Mouse (Mus musculus): Measurements from ENCODE around the gene Notch2. TPM values are rescaled to one million over a fixed set of nuclear protein-coding genes. Genes with fewer than 3 reads are reported as not detected.

Notch2 gene
- polyA plus RNA-seq, 1 experiment: 15.6 TPM

DNA sequence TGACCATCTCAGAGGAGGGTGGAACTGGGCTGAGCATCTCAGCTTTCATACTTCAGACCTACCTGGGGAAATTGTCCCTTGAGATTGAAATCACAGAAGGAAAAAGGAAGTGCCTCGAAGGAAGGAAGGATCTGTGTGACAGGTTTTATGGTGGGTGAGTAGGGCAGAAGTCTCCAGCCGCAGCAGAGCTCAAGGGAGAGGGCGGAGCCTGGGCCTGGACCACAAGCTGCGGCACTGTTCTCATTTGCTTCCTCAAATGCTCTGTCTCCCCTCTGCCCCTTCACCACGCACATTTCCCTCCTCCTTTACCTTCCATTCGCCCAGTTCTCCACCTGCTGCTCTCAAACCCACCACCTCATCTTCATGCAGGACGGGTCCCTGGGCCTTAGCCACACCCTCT is 42.2 kb upstream of the Notch2 start:
- no peaks in the 10 kb centered on the region for H3K79me3 ChIP-seq (ENCODE audit: low read depth)
- no peaks in the 10 kb centered on the region for H3K36me3 ChIP-seq (ENCODE audit: control insufficient read depth, insufficient read depth)
- no peak overlapping the region for H3K4me3 ChIP-seq (ENCODE audit: insufficient read depth, poor library complexity, severe bottlenecking)
- H3ac ChIP-seq (ENCODE audit: control insufficient read depth, insufficient read length, low read depth): no peak overlapping the region
- TF ChIP-seq USF1 (IDR thresholded peaks at IDR 0.05; ENCODE audit: low read depth) (no peak), MYOD1 (IDR thresholded peaks at IDR 0.05; ENCODE audit: control insufficient read depth, insufficient read length, low read depth) (no peak), CTCF (IDR thresholded peaks at IDR 0.05; ENCODE audit: control insufficient read depth, insufficient read depth, insufficient read length) (no peak), MYOG (IDR thresholded peaks at IDR 0.05; ENCODE audit: control insufficient read depth, extremely low read depth, insufficient read length) (no peak), MAX (IDR thresholded peaks at IDR 0.05) (no peak), FOSL1 (IDR thresholded peaks at IDR 0.05; ENCODE audit: insufficient read depth, low read length, poor library complexity, severe bottlenecking) (no peak), CEBPB (IDR thresholded peaks at IDR 0.05; ENCODE audit: low read depth) (no peak)
- H3K27me3 ChIP-seq (ENCODE audit: control insufficient read depth, insufficient read depth, insufficient read length): no peaks in the 10 kb centered on the region
- no peaks in the 10 kb centered on the region for H3K79me2 ChIP-seq (ENCODE audit: control insufficient read depth, insufficient read depth)

DNA sequence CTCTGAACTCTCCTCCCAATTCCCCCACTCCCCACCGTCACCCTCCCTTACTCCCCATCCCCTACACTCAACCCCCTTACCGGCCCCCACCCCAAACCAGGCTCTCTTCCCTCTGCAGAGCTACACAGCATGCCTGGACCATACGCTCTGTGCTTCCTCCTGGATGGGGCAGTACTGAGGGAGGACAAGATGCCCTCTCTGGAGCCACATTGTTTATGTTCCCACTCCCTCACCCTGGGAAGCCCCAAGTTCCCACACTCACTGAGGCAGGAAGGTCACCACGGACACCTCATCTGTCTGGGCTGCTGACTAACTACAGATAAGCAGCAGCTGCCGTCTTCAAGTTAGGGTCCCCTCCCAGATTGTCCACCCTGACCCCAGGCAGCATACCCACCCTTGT is 41.1 kb upstream of the Notch2 start:
- no peak overlapping the region for H3ac ChIP-seq (ENCODE audit: control insufficient read depth, insufficient read length, low read depth)
- H3K36me3 ChIP-seq (ENCODE audit: control insufficient read depth, insufficient read depth): no peaks in the 10 kb centered on the region
- no peak overlapping the region for H3K4me3 ChIP-seq (ENCODE audit: insufficient read depth, poor library complexity, severe bottlenecking)
- H3K79me3 ChIP-seq (ENCODE audit: low read depth): no peaks in the 10 kb centered on the region
- no peaks in the 10 kb centered on the region for H3K27me3 ChIP-seq (ENCODE audit: control insufficient read depth, insufficient read depth, insufficient read length)
- no peak for TF ChIP-seq CTCF (IDR thresholded peaks at IDR 0.05; ENCODE audit: control insufficient read depth, insufficient read depth, insufficient read length)
- no peak for TF ChIP-seq MYOG (IDR thresholded peaks at IDR 0.05; ENCODE audit: control insufficient read depth, extremely low read depth, insufficient read length)
- no peak for TF ChIP-seq CEBPB (IDR thresholded peaks at IDR 0.05; ENCODE audit: low read depth)
- TF ChIP-seq USF1 (IDR thresholded peaks at IDR 0.05; ENCODE audit: low read depth): no peak
- TF ChIP-seq FOSL1 (IDR thresholded peaks at IDR 0.05; ENCODE audit: insufficient read depth, low read length, poor library complexity, severe bottlenecking): no peak
- TF ChIP-seq MYOD1 (IDR thresholded peaks at IDR 0.05; ENCODE audit: control insufficient read depth, insufficient read length, low read depth): no peak
- no peak for TF ChIP-seq MAX (IDR thresholded peaks at IDR 0.05)
- no peaks in the 10 kb centered on the region for H3K79me2 ChIP-seq (ENCODE audit: control insufficient read depth, insufficient read depth)

DNA sequence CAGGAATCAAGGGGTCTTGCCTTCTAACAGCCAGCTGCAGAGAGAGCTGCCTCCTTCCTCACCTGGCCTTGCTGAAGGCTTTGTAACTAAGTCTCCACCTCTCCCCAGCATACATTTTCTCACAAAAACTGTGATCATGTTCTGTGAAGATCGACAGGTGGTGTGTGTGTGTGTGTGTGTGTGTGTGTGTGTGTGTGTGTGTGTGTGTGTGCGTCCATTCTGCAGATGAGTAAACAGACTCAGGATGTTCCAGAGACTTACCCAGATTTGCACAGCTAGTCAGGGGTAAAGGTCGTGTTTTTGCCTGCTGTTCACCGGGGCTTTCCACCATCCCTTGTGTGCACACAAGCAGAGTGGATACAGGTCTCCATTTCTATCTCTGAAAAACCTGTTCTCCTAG is 40.6 kb upstream of the Notch2 start:
- Histone ChIP-seq H3K79me2 (ENCODE audit: control insufficient read depth, insufficient read depth) (no peaks in the 10 kb centered on the region), H3K36me3 (ENCODE audit: control insufficient read depth, insufficient read depth) (no peaks in the 10 kb centered on the region), H3K27me3 (ENCODE audit: control insufficient read depth, insufficient read depth, insufficient read length) (no peaks in the 10 kb centered on the region), H3ac (ENCODE audit: control insufficient read depth, insufficient read length, low read depth) (no peak overlapping the region), H3K79me3 (ENCODE audit: low read depth) (no peaks in the 10 kb centered on the region), H3K4me3 (ENCODE audit: insufficient read depth, poor library complexity, severe bottlenecking) (no peak overlapping the region)
- no peak for TF ChIP-seq CTCF (IDR thresholded peaks at IDR 0.05; ENCODE audit: control insufficient read depth, insufficient read depth, insufficient read length)
- TF ChIP-seq FOSL1 (IDR thresholded peaks at IDR 0.05; ENCODE audit: insufficient read depth, low read length, poor library complexity, severe bottlenecking): no peak
- no peak for TF ChIP-seq CEBPB (IDR thresholded peaks at IDR 0.05; ENCODE audit: low read depth)
- TF ChIP-seq MAX (IDR thresholded peaks at IDR 0.05): no peak
- TF ChIP-seq MYOG (IDR thresholded peaks at IDR 0.05; ENCODE audit: control insufficient read depth, extremely low read depth, insufficient read length): no peak

DNA sequence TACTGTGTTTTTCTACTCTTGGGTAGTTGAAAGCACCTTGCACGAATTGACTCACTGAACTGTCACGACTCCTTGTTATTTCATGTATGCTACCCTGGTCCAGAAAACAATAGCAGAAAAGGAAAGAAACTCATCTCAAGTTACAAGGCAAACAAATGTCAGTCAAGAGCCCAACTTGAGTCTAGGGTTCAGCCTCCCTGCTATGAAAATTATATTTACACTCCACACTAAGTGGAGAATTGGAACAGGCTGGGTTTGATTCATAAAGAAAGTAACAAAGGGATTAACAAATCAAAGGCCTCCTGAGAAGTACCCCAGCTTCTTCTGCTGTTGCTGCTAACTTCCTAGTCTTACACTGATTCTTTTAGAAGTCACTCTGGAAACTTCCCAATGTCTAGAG is 40.0 kb upstream of the Notch2 start:
- Histone ChIP-seq H3K4me3 (ENCODE audit: insufficient read depth, poor library complexity, severe bottlenecking) (no peak overlapping the region), H3K79me3 (ENCODE audit: low read depth) (no peaks in the 10 kb centered on the region), H3K27me3 (ENCODE audit: control insufficient read depth, insufficient read depth, insufficient read length) (no peaks in the 10 kb centered on the region), H3K36me3 (ENCODE audit: control insufficient read depth, insufficient read depth) (no peaks in the 10 kb centered on the region), H3K79me2 (ENCODE audit: control insufficient read depth, insufficient read depth) (no peaks in the 10 kb centered on the region), H3ac (ENCODE audit: control insufficient read depth, insufficient read length, low read depth) (no peak overlapping the region)
- TF ChIP-seq CTCF (IDR thresholded peaks at IDR 0.05; ENCODE audit: control insufficient read depth, insufficient read depth, insufficient read length) (no peak), MAX (IDR thresholded peaks at IDR 0.05) (no peak), CEBPB (IDR thresholded peaks at IDR 0.05; ENCODE audit: low read depth) (no peak), FOSL1 (IDR thresholded peaks at IDR 0.05; ENCODE audit: insufficient read depth, low read length, poor library complexity, severe bottlenecking) (no peak), MYOD1 (IDR thresholded peaks at IDR 0.05; ENCODE audit: control insufficient read depth, insufficient read length, low read depth) (no peak), USF1 (IDR thresholded peaks at IDR 0.05; ENCODE audit: low read depth) (no peak)

DNA sequence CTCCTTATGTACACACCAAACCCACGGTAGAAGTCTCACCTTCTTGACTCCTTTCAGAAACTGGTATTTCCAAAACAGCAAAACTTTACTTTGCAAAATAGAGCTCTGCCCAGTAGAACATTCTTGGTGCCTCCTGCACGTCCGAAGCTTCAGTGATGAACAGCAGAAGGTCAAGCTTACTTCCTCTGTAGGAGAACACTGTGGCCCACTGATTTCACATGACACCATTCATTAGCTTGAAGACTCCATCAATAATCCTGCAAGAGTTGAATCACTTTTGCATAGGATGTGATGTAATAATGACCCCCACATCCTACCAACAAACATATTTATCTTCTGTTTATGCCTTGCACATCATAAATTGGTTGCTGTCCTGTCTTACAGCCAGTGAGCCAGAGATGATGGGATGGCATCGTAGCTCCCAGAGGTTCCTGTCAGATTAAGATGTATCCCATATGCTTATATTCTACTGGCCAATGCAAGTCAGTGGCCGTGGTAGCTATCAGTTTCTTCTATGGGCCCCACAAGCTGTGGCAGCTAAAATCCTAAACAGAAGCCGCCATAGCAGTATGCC is 39.0 kb upstream of the Notch2 start:
- no peak overlapping the region for H3ac ChIP-seq (ENCODE audit: control insufficient read depth, insufficient read length, low read depth)
- H3K4me3 ChIP-seq (ENCODE audit: insufficient read depth, poor library complexity, severe bottlenecking): no peak overlapping the region
- H3K79me3 ChIP-seq (ENCODE audit: low read depth): no peaks in the 10 kb centered on the region
- TF ChIP-seq MYOG (IDR thresholded peaks at IDR 0.05; ENCODE audit: control insufficient read depth, extremely low read depth, insufficient read length): no peak
- TF ChIP-seq FOSL1 (IDR thresholded peaks at IDR 0.05; ENCODE audit: insufficient read depth, low read length, poor library complexity, severe bottlenecking): no peak
- TF ChIP-seq CTCF (IDR thresholded peaks at IDR 0.05; ENCODE audit: control insufficient read depth, insufficient read depth, insufficient read length): no peak
- no peak for TF ChIP-seq MAX (IDR thresholded peaks at IDR 0.05)
- no peaks in the 10 kb centered on the region for H3K36me3 ChIP-seq (ENCODE audit: control insufficient read depth, insufficient read depth)
- H3K79me2 ChIP-seq (ENCODE audit: control insufficient read depth, insufficient read depth): no peaks in the 10 kb centered on the region
- no peaks in the 10 kb centered on the region for H3K27me3 ChIP-seq (ENCODE audit: control insufficient read depth, insufficient read depth, insufficient read length)

DNA sequence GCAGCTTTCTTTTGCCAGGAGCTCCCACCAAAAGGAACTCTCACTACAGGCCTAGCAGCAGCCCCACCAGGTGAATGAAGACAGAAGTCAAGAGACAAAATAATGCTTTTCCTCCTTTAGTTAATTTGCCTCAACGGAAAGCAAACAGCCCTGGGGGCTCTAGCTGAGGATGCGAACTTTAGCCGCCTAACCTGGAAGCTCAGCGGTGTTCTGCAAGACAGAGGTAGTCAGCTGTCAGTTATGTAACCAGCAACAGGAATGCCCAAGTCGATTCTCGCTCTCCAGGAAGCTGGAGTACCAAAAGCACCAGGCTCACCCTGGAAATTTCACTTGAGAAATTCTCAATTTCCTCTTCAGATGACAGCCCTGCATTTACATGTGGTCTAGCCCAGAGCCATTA is 36.6 kb upstream of the Notch2 start:
- H3K4me3 ChIP-seq (ENCODE audit: insufficient read depth, poor library complexity, severe bottlenecking): no peak overlapping the region
- no peak overlapping the region for H3ac ChIP-seq (ENCODE audit: control insufficient read depth, insufficient read length, low read depth)
- H3K79me3 ChIP-seq (ENCODE audit: low read depth): no peaks in the 10 kb centered on the region
- H3K36me3 ChIP-seq (ENCODE audit: control insufficient read depth, insufficient read depth): no peaks in the 10 kb centered on the region
- no peaks in the 10 kb centered on the region for H3K27me3 ChIP-seq (ENCODE audit: control insufficient read depth, insufficient read depth, insufficient read length)
- no peaks in the 10 kb centered on the region for H3K79me2 ChIP-seq (ENCODE audit: control insufficient read depth, insufficient read depth)
- no peak for TF ChIP-seq MYOG (IDR thresholded peaks at IDR 0.05; ENCODE audit: control insufficient read depth, extremely low read depth, insufficient read length)
- TF ChIP-seq MAX (IDR thresholded peaks at IDR 0.05): no peak
- TF ChIP-seq MYOD1 (IDR thresholded peaks at IDR 0.05; ENCODE audit: control insufficient read depth, insufficient read length, low read depth): no peak
- no peak for TF ChIP-seq CTCF (IDR thresholded peaks at IDR 0.05; ENCODE audit: control insufficient read depth, insufficient read depth, insufficient read length)
- no peak for TF ChIP-seq CEBPB (IDR thresholded peaks at IDR 0.05; ENCODE audit: low read depth)
- no peak for TF ChIP-seq FOSL1 (IDR thresholded peaks at IDR 0.05; ENCODE audit: insufficient read depth, low read length, poor library complexity, severe bottlenecking)
- no peak for TF ChIP-seq USF1 (IDR thresholded peaks at IDR 0.05; ENCODE audit: low read depth)
